Mouse (Mus musculus): Measurements from ENCODE around the gene Fam163a.

DNA sequence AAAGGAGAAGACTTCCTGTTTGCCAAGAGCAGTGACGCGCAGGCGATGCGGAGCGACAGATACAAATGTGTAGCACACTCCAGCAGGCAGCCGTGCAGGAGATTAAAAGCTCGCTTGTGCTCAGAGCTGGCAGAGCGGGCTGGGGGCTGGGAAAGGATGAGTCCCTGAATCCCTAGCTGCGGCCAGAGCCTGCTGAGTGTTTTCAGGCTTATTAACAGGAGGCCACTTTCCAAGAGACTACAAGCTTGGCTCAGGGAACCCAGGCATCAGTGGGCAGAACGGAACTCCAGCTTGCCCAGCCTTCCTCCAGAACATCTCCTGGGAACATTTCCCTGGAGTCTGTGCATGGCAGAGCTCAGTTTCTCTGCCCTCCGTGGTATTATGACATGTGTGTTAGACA is 25.0 kb downstream of the Fam163a start:
- no peak for TF ChIP-seq CHD2 (IDR thresholded peaks at IDR 0.05; ENCODE audit: low read depth, low read length)
- TF ChIP-seq HCFC1 (IDR thresholded peaks at IDR 0.05; ENCODE audit: borderline replicate concordance, insufficient read depth, low read length): no peak
- TF ChIP-seq ZC3H11A (IDR thresholded peaks at IDR 0.05; ENCODE audit: borderline replicate concordance, low read depth, low read length): no peak
- no peak for TF ChIP-seq ZNF384 (IDR thresholded peaks at IDR 0.05; ENCODE audit: low read depth, low read length)

Measured in ES-E14 (cell line).